Mouse (Mus musculus): ENCODE data around the gene Sdf4.

Gene Sdf4

GRCm38 (mm10) chr4:156054606-156055005 is 61.9 kb downstream of the Sdf4 start:
- DNase-seq (ENCODE audit: low read depth) = no peak

GRCm38 (mm10) chr4:156055173-156055572 is 62.5 kb downstream of the Sdf4 start:
- no peak for DNase-seq (ENCODE audit: low read depth)

- no peak for DNase-seq (ENCODE audit: low read depth)
Observed at GRCm38 (mm10) chr4:156057702-156058101, 65.0 kb downstream of the Sdf4 start.

GRCm38 (mm10) chr4:156058826-156059225 is 66.2 kb downstream of the Sdf4 start:
- no peak for DNase-seq (ENCODE audit: low read depth)

- no peak for DNase-seq (ENCODE audit: low read depth)
Observed at GRCm38 (mm10) chr4:156059261-156059660, 66.6 kb downstream of the Sdf4 start, which contains the start of gene Ttll10. Ttll10 (minus strand) TSS chr4:156059414.

- no peak for DNase-seq (ENCODE audit: low read depth)
Observed at GRCm38 (mm10) chr4:156059713-156060112, 67.0 kb downstream of the Sdf4 start.
